In genomic region chr5:117147187-117148095, GRCm38 (mm10) we compare ENCODE assay signal across 14 mouse cellular contexts. TPM values are rescaled to one million over a fixed set of nuclear protein-coding genes. Genes with fewer than 3 reads are reported as not detected.
DNase-seq lines count a peak whose midpoint lies in the region; ATAC-seq and TF ChIP-seq lines count a peak whose summit lies in the region.
"Had no signal": no experiment of that assay in that cellular context is flagged by ENCODE, and none has a peak within 500 bp of the region (broad histone marks: within the 10 kb centered on the region; RNA-seq: fewer than 3 reads in every experiment).

No protein-coding gene starts in this region.

- no peaks in the 10 kb centered on the region for H3K4me1 ChIP-seq in lung, embryonic 14.5 days (ENCODE audit: insufficient read depth)

- no peak overlapping the region for H3K4me3 ChIP-seq in lung, embryonic 14.5 days (ENCODE audit: low read depth, low read length)
- H3K4me3 ChIP-seq: forebrain, embryonic 10.5 days had no signal

- TF ChIP-seq CTCF in lung, embryonic 14.5 days (IDR thresholded peaks at IDR 0.05; ENCODE audit: low read depth) = 0 out of 2 replicates have a peak, but pooled peaks have one; percentile 14

- H3K27me3 ChIP-seq in lung, embryonic 14.5 days (ENCODE audit: insufficient read depth, low read length) = no peaks in the 10 kb centered on the region

- DNase-seq in heart, adult 11 months = peak; percentile 94
- DNase-seq in heart, postnatal 25 days (ENCODE audit: low spot score) = no peak
- no peak for DNase-seq in lung, embryonic 14.5 days
- DNase-seq in lung, postnatal 10 days = no peak
- DNase-seq in brain, adult 2 months (ENCODE audit: low read depth, low spot score) = peak; percentile 89
- DNase-seq in right cerebral cortex, postnatal 25 days = peak; percentile 31
- no peak for DNase-seq in cerebellum, postnatal 4 days (ENCODE audit: low spot score in 2 of 2)
- DNase-seq in kidney, postnatal 4 days = no peak
- DNase-seq: adrenal gland, postnatal 25 days; heart, postnatal 36 days; kidney, adult 18-20 months; thymus, adult 18-20 months had no signal

- intact Hi-C loops in heart, postnatal 25 days (cut with DNase I) = no loop called here

- H3K9ac ChIP-seq in lung, embryonic 14.5 days = no peak overlapping the region

- H3K36me3 ChIP-seq in lung, embryonic 14.5 days (ENCODE audit: insufficient read depth) = no peaks in the 10 kb centered on the region
- H3K36me3 ChIP-seq: forebrain, embryonic 10.5 days had no signal

- ATAC-seq in lung, embryonic 14.5 days (ENCODE audit: insufficient read depth) = no peak
- ATAC-seq: midbrain, embryonic 16.5 days had no signal

- H3K4me2 ChIP-seq in lung, embryonic 14.5 days = no peak overlapping the region

- WGBS in lung, embryonic 14.5 days = 89% methylated on average over 16 of the region's 16 CpGs

- H3K27ac ChIP-seq in lung, embryonic 14.5 days (ENCODE audit: low read depth) = no peak overlapping the region
- H3K27ac ChIP-seq: forebrain, embryonic 10.5 days had no signal

- H3K9me3 ChIP-seq in lung, embryonic 14.5 days (ENCODE audit: low read depth, low read length) = no peaks in the 10 kb centered on the region

RNA-seq across cellular contexts. Expression of gene Taok3, which starts 27.5 kb away (rescaled TPM):
- total RNA-seq in heart, postnatal 25 days (2021) = 1 to 10 TPM; 7.6 to 7.9 TPM
- 18.8 and 19.0 TPM in 2 replicates for polyA plus RNA-seq in lung, embryonic 14.5 days (2014; fragmentation: Nextera tagmentation; extraction: Ambion mirVana)

RNA-seq across cellular contexts. Expression of gene Suds3, which starts 31.5 kb away (rescaled TPM):
- total RNA-seq in heart, postnatal 25 days (2021) = 10 to 100 TPM; 87.3 to 90.4 TPM
- polyA plus RNA-seq in lung, embryonic 14.5 days (2014; fragmentation: Nextera tagmentation; extraction: Ambion mirVana) = 45.6 and 49.6 TPM in 2 replicates

Comparison
In these comparisons a context has a peak if more than half of its experiments do, and no peak if none do; other contexts are left out.
1. DNase-seq: peak in heart, adult 11 months (single experiment), brain, adult 2 months (single experiment) and right cerebral cortex, postnatal 25 days (single experiment); none in heart, postnatal 25 days (single experiment), lung, embryonic 14.5 days (single experiment), lung, postnatal 10 days (single experiment), cerebellum, postnatal 4 days (0 of 2) and kidney, postnatal 4 days (0 of 2).